Mouse (Mus musculus): ENCODE results near the gene C530008M17Rik. TPM values are rescaled to one million over a fixed set of nuclear protein-coding genes. Genes with fewer than 3 reads are reported as not detected.

C530008M17Rik gene
- total RNA-seq, 4 experiments from 2014 or later, result 2.0 to 5.9 (median 2.5) TPM

GRCm38 (mm10) chr5:76702646-76703045 is 46.3 kb downstream of the C530008M17Rik start:
- no peak for DNase-seq (ENCODE audit: low spot score)

- no peak for DNase-seq (ENCODE audit: low spot score)
Observed at GRCm38 (mm10) chr5:76705307-76706173, 49.2 kb downstream of the C530008M17Rik start.

DNA sequence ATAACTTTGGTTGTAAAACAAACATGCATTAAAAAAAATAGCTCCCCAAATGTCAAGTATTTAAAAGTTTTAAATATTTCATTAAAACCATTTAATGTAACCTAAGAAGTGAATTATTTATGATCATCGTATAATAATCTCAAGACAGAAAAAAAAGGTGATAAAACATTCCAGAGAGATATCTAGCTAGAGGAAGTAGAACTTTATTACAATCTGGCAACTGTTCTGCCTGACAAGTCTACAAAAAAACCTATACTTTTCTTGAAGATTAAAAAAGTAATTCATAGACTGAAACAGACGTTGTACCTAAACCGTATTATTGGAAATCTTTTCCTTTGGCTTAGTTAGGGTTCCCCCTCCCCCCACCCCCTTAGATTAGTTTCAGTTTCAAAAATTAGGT is 50.8 kb downstream of the C530008M17Rik start:
- DNase-seq (ENCODE audit: low spot score), result no peak

DNA sequence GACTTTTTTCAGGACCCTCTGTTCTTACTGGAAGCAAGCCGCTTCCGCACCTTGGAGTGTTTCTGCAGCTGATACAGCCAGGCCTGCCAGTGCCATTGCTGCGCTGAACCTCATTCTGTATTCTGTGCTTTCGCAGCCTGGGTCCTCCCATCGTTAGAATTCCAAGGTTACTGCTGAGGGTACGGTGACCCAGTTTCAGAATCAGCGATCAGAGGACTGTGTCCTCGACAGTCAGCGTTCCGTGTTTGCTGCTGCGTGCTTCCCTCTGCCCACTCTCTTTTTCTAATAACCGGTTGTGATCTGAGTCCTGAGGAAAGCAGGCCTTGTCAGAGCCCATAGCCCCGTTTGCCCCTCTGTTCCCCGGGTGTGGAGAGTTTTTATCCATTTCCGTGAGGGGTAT is 51.7 kb downstream of the C530008M17Rik start:
- DNase-seq (ENCODE audit: low spot score), result no peak

GRCm38 (mm10) chr5:76713743-76714142 is 57.4 kb downstream of the C530008M17Rik start:
- DNase-seq (ENCODE audit: low spot score), result no peak

GRCm38 (mm10) chr5:76719954-76720353 is 63.6 kb downstream of the C530008M17Rik start:
- DNase-seq (ENCODE audit: low spot score), result no peak

GRCm38 (mm10) chr5:76724878-76725277 is 68.6 kb downstream of the C530008M17Rik start:
- no peak for DNase-seq (ENCODE audit: low spot score)

- no peak for DNase-seq (ENCODE audit: low spot score)
Observed at GRCm38 (mm10) chr5:76726518-76727103, 70.3 kb downstream of the C530008M17Rik start.

- DNase-seq (ENCODE audit: low spot score), result no peak
Observed at GRCm38 (mm10) chr5:76733055-76733641, 76.8 kb downstream of the C530008M17Rik start.

GRCm38 (mm10) chr5:76741463-76741862 is 85.2 kb downstream of the C530008M17Rik start:
- DNase-seq (ENCODE audit: low spot score), result no peak

DNA sequence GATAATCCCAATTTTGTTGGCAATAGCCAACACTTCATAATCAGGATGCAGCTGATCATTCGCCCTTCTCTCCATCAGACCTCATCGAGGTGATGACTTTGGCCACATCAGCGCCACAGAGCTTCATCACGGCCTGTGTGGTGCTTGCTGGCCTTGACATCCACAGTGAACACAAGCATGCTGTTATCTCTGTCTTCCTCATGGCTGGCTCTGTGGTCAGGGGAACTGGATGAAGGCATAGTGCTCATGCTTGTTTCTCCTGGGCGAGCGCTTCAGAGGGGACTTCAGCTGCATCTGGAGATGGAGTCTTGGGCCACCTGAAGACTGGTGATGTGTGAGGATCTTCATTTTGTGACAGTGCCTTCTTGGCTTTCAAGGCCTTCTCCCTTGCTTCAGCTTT is 85.8 kb downstream of the C530008M17Rik start:
- no peak for DNase-seq (ENCODE audit: low spot score)

DNA sequence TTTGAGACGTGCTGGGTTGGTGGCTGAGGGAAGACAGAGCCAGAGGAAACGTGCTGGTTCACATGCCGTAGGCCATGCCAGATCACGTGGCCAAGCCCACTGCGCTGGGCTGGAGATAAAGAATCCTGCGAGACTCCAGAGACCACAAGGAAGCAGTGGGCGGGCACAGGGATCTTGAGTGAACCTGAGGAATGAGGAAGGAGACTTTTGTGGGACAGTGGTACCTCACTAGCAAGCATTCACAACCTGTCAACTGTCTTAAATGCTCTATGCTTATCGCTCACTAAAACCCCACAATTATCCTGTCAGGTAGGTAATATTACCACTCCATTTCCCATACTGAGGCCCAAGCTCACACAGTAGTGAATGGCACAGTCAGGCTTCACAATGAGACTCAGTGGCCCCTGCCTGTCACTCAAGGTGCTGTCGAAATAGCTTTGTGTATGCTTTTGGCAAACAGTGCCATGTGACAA is 88.5 kb downstream of the C530008M17Rik start:
- no peak for DNase-seq (ENCODE audit: low spot score)

DNA sequence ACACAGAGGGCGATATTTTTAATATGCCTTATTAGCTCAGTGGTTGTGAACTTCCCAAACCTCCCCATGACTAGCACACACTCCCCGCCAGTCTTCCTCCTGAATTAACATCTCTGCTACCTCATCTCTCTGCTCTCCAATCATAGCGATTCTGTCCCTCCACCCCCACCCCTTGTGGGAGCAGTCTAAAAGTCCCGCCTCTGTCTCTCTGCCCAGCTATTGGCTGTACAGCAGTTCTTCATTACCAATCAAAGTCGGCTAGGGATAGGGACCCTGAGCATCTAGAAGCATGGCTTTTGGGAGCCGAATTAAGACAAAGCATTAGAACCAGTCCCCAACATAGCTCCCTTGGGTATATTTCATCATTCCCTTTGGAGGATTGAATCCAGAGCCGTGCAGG is 91.5 kb downstream of the C530008M17Rik start:
- DNase-seq (ENCODE audit: low spot score), result no peak

DNA sequence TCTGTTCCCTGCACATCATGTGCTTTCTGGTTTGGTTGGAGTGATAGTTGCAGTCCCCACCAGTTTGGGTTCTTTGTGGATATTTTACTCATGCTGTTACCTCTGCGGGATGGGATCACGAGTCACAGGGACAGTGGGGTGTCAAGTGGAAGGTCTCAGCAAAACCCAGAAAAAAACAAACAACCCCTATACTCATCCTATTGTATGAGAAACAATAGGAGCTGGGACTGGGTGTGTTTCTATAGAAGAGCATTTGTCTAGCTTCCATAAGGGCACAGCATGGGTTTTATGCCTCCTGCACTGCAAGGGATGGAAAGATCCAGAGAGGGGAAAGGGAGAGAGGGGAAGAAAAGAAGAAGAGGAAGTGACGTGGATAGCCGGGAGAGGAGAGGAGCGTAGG is 96.0 kb downstream of the C530008M17Rik start:
- DNase-seq (ENCODE audit: low spot score), result no peak

DNA sequence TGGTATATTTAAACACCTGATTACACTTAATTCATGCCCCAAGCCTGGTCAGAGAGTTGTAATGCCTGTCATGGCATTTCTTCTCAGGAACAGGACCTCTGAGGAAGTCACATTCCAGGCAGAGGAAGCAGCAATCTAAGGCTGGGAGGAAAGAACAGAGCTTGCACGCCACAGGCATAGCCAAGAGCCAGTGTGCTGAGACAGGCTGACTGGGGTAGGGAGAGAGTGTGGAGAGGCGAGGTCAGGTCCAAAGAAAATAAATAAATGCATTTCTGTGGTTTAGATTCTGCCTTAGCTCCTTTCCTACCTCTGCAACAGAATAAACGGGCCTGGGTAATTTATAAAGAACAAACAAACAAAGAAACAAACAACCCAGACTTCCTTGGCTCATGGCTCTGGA is 104.0 kb downstream of the C530008M17Rik start:
- DNase-seq (ENCODE audit: low spot score), result no peak

GRCm38 (mm10) chr5:76762030-76762698 is 105.9 kb downstream of the C530008M17Rik start:
- no peak for DNase-seq (ENCODE audit: low spot score)

- no peak for DNase-seq (ENCODE audit: low spot score)
Observed at GRCm38 (mm10) chr5:76763148-76763701, 106.9 kb downstream of the C530008M17Rik start.

DNA sequence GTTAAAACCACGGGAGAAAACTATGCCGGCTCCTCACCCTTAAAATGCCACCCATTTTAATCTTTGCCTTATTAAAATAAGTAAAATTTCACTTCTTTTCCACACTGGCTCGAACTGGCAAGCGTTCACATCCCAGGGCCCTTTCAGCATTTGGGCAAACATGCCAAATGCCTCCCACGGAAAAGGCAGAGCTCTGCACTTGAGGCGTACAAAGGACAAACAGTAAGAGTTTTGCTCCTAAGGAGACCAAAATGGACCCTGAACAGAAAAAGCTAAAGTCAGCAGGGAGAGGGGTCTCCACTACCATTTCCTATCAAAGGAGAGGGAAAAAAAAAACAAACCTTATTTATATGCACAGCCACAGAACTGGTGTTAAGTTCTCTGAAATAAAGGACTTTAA is 107.4 kb downstream of the C530008M17Rik start:
- no peak for DNase-seq (ENCODE audit: low spot score)

DNA sequence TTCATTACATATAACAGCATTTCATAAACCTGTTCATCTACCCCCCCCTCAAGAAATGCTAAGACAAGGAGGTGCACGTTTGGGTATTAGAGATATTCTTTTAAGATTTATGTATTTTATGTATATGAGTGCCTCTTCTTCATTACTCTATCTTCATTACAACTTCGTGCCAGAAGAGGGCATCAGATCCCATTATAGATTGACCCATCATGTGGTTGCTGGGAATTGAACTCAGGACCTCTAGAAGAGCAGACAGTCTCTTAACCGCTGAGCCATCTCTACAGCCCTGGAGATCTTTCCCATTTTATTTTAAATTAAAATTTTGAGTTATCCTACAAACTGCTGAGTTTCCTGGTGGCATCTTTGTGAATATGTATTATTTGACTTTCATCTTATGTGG is 112.7 kb downstream of the C530008M17Rik start:
- DNase-seq (ENCODE audit: low spot score), result no peak

GRCm38 (mm10) chr5:76769572-76769971 is 113.3 kb downstream of the C530008M17Rik start:
- no peak for DNase-seq (ENCODE audit: low spot score)

DNA sequence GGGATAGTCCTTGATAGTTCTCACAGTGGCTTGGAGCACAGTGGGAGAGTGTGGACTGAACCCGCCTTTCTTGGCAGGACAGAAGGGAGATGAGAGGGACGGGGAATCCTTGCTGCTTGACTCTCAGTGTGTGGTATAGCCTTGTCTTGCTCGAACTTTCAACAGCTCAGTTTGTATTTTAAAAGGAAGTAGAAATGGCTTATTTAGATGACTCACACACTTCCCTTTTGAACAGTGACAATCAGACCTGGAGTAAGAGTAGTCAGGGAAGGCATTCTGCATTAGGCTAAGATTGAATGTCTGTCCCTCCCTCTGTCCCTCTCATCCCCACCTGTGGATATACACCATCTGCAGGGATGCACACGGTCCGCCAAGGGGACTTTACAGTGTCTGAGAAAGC is 115.1 kb downstream of the C530008M17Rik start:
- DNase-seq (ENCODE audit: low spot score), result no peak

- DNase-seq (ENCODE audit: low spot score), result no peak
Observed at GRCm38 (mm10) chr5:76772831-76773230, 116.5 kb downstream of the C530008M17Rik start.

All from heart, adult 8-10 months (tissue).